Mouse (Mus musculus) c-Kit-positive CD71-positive TER-119-positive erythroid progenitor cells, embryonic 14.5 days (primary cell): ENCODE data around the gene Lpp.

Source experiments
- DNase-seq: peaks from one replicate; pipeline ENCODE4 v3.0.0-alpha.2; 2013; ENCODE audit warnings: low spot score

Gene Lpp

DNA sequence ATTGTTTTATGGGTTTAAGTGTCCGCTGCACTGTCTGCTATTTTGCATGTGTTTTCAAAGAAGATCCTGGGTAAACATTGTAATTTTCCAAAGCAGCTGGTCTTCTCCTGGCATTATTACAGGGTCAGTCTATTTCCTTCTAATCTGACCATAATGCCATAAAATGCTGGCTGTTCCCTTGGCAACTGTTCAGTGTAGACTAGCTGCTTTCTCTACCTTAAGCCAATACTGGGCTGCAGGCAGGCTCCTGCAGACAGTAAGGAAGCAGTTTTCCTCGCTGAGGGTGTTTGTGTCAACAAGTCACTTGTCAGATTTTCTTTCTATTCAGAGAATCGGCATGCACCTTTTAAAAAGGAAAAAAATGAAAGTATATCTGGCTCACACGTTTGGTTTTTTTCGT is 537.3 kb downstream of the Lpp start:
- DNase-seq, result no peak

DNA sequence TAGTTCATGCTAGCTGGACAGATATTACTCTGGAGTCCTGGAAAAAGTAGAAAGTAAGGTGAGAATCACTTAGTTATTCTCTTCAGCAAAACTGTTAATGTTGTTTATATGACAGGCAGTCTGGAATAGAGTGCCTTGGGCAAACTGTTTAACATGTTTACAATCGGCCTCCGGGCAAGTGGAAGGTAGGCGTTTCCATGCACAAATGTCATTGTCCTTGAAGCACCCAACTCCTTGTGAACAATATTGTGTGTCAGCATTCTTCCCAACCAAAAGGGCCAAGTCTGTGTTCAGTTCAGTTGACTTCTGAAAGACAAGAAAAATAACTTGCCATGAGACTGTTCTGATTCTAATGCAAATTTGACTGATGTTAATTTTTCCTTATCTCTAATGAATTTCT is 539.5 kb downstream of the Lpp start:
- no peak for DNase-seq

DNA sequence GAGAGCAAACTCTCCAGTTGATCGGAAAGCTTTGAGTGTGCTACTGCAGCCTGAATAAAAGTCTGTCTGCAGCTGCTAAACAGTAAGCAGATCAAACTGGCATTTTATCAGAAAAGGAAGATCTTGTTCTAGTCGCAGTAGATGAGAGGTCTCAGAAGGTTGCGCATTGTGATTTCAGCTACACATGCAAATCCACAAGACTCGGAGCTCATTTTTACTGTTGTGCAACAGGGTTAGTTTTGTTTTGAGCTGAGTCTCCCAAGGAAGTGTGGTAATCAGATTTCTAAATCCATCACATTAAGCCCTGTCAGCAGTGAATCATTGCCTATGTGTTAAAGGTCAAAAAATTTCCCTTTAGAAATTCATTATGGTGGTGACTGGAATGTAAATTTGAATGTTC is 540.4 kb downstream of the Lpp start:
- DNase-seq, result no peak

DNA sequence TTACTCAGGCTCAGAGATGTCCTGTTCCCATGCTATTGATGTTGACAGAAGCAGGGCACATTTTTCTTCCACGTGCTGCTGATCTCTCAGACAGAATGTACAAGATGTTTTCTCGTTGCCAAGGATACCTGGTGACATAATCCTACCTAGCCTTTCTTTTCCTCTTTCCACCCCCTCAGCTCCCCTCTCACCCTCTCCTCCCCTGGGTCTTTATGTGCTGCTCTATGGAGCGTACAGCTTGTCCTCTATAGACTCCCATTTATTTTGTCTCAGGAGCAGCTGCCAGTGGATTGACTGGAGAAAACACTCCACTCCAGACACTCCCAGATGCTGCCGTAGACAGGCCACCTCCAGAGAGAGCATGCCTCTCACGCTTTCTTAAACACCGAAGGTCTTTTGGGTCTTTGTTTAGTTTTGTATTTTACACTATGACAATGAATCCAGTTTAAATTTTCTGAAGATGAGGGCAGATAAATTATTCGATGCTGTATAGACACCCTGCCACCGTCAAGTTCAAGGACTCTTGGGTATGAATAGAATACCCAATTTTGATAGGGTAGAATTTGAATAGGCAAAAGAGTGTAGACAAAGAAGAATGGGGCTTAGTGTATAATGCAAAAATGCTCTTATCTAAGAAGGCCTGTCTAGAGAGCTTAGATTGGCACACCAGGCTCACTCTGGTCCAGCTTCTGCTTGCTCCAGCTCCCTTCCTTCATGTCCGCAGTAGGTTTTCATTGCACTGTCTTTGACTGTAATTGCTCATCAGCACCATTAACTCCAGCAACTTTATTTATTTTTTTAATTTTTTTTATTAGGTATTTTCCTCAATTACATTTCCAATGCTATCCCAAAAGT is 548.2 kb downstream of the Lpp start:
- no peak for DNase-seq

DNA sequence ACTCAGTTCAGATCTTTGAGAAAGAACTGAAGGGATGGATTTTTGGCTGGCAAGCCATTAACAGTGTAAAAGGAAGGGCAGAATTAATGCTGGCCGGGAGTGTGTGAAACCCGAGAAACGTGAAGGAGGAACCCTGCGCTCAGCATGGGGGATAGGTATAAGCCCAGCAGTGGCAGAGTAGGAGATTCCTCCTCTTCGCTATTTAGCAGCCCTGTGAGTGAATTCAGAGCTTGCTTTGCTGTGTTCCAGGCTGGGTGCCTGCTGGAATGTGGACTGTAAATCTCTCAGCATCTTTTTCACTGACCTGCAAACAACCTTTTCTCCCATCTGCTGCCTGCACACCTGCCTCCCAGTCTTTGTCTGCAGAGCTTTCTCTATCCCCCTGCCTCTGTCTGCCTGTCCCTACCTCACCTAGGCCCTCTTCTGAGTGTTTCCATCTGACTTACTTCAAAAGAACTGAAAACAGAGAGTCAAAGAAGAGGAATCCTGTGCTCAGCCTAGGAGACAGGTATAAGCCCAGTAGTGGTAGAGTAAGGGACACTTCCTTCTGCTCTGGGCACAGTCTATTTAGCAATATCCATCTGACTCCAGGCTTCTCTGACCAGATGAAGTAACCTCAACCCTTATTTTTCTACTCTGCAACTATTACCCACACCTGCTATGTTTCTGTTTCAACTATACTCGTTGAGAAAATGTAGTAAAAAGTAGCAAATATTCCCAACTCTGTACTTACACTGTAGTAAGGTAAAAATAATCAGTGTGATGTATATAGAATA is 550.4 kb downstream of the Lpp start:
- no peak for DNase-seq

DNA sequence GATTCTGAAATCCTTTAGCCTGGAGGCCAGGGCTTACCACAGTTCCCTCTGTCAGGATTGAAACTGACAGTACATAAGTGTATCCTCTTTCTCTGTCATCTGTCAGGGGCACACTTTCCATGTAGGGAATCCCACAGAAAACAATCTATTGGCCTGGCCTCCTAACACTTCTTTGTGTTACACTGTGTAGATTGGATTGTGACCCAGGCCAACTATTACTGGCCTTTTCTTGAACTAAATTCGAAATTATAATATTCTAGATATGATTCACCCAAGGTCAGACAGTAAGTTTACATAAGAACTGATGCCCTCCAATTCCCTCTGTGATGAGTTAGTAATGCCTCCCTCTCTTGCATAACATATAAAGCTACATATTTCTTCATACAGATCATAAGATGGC is 553.0 kb downstream of the Lpp start:
- no peak for DNase-seq

DNA sequence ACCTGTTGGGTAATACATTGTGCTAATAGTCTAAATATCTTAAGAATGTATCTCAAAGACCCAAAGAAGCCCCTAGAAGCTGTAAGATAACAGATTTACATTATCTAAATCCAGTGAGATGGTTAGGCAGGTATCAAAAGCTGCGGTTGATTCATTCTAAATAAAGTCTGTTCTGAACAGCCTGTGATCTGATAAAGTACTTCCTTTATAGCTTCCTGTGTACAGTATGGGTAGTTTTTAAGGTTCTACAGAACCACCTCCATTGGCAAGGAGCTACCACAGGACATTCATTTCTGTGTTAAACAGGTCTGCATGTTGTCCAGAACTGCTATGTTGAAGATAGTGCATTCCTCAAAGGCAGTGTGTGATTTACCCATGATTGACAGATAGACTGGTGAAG is 554.2 kb downstream of the Lpp start:
- DNase-seq, result no peak

DNA sequence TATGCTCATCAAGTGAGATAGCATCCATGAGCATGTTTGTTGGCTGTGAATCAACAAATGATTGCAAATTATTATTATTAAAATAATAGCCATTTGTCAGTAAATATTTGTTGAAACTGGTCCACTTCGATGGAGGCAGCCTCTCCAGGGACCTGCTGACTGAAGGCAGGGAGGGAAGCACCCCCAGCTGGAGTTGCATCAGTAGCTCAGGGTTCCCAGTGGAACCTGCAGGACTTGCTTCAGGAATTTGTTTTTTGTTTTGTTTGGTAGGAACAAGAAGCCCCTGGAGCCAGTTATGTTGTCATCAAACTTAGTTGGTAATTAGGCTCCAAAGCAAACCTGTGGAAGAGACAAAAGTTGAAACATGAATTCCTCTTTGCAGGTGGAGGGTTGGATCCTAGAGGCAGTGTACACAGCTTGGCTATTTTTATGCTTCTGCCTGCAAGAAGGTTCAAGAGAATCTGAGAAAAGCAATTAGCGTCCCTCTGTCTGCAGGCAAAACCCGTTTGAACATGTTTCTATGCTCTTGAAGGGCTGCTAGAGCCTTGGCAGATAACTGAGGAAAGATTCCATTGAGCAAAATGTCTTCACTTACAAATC is 554.9 kb downstream of the Lpp start:
- DNase-seq, result no peak

DNA sequence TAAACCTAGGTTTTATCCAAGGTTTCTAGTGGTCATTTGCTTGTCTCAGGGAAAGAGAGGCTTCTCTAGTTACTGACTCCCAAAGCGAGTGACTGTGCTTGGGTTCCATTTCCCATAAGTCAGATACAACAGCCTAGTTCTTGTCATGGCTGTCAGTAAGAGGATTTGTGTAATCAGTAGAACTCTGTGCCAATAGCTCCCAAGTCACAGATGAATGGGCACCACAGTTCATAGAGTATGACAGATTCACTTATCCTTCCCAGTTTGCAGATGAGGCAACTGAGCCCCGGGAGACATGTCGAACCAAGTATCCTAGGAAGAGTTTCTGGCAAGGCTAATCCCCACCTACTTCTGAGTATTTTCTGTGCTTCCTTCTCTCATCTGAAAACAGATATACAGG is 556.0 kb downstream of the Lpp start:
- no peak for DNase-seq

DNA sequence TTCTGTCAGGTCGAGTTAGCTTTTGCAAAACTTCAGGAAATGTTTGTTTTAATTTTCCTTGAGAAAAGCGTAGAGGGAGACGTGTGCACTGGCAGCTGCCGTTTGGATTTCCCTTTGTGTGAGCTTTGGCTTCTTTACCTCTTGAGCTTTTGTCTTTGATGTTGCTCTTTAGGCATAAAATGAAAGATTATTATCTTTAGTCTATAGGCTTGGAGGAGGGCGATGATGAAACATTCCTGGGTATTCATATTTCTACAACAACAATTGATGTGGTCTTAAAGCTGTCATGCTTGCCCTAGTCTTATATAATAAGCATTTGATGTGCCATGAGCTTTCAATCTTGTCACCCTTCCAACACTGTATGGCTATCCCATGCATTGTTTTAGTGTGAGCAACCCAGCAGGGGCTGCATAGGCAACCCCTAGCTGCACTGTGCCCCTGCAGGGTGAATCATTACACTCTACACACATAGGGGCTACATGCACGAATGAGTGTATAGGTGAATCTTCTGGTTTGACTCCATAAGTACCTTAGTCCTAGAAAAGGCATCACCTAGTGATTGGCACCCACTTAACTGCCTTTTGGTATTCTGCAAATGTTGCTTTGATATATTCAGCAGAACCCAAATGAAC is 556.9 kb downstream of the Lpp start:
- no peak for DNase-seq

DNA sequence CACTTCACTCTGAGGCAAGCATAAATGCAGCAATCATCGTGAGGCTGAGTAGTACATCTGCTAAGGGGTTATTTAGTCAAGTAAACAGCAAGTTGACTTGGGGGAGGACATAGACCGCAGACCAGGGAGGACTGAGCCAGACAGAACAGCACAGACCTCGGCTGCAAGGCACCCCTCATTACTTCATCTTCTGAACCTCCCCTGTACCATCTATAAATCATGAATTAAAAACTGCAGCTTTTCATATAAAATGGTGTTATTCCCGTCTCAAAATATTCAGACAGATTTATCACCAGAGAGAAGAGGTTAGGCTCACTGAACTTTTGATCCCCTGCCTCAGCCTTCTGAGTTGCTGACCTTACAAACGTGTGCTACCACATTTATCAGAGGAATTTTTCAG is 558.6 kb downstream of the Lpp start:
- no peak for DNase-seq

DNA sequence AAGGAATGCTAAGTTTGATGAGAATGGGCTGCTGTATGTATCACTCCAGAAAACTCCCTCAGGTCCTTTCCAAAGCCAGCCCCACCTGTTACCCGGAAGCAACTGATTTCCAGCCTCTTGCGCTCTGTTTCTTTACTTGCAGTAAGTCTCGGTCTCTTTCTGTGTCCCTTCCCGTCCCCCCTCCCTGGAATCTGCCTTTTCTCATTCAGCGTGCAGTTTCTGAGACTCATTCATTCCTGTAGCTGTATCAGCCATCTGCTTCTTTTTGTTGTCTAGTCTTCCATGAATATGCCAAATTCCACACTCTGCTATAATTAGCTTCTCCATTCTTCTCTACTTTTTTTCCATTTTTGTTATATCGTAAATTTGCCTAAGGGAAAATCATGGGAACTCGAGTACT is 561.7 kb downstream of the Lpp start:
- no peak for DNase-seq

DNA sequence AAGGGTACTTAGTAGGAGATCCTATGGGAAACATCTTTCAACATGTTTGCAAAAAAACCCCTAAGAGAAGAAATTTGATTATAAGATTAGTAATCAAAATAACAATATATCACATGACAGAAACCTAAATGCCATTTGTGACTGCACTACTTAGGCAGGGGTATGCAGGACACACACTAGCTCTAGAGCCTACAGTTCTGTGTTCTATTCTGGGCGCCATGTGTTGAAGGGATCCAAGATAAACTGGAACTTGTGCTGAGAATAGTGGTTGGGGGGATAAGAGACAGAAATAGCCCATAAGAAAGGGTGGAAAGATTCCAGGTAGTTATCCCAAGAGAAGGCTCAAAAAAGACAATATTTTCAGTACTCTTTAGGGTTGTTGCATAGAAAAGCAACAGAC is 565.4 kb downstream of the Lpp start:
- no peak for DNase-seq

DNA sequence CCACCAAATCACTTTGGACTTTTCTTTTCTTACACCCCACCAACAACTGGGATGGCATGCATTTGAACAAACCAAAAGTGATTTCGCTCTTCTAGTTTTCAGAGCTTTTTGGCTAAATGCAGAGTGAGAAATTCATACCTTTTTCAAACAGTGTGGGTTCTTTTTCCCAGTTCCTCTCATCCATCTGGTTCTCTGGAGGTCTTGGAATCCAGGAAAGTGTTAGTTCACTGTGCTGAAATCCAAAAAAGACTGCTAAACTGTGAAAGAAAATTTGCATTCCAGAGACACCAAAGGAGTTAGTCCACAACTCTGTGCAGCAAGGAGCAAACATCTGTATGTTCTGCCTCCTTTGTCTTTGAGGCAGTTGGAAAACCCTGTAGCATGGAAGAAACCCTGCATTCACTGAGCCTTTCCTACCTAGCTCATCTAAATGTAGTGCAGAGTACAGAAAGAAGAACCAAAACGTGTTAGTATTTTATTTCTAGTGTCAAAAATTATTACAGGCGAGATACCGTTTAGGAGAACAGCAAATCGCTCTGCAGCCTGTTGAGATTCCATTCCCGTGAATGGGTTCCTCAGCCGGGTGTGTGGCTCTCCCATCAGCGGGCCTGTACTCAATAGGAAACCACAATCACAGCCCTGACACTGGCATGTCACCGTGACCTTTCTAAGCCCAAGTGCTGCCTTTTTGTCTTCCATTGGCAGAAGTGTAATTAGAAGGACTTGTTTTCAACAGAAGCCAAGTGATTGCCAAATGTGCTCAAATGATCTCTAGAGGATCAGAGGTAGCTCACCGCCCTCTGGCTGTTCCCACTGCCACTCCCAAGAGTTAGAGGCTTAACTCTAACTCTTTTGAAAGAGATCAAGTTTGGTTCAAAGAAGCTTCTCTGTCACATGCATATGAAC is 567.8 kb downstream of the Lpp start:
- DNase-seq, result no peak

DNA sequence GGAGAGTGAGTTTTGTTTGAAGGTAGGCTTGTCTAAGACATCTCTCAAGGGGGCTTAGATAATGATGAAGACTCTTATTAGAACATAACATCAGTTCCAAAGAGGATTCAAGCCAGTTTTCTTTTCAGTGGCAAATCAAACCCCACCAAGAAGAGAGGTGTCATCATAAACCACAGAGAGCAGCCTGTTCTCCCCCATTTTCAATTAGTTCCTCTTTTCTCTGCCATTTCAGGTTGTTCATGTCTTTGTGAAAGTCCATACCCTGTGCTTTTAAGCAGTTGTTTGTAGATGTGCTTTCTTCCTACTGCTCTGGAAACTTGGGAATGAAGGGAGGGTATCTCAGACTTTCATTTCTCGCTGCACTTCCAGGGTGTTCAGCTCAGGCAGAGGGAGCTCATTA is 571.0 kb downstream of the Lpp start:
- no peak for DNase-seq

DNA sequence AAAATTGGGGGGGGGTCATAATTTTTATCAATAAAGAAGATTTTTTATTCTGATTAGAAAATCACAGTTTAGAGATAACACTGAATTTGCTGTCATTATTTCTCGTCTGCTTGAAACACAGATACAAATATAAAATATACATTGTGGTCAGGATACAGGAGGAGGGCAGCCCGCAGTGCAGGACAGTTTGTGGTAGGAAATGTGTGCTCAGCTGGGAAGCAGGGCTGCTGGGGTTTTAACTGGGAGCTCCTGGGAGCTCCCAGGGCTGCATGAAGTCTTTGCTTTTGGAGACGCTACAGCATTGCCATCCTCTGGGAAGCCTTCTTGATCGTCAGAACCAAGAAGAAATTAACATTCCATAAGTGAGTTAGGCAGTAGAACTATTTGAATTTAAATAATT is 571.8 kb downstream of the Lpp start:
- no peak for DNase-seq

DNA sequence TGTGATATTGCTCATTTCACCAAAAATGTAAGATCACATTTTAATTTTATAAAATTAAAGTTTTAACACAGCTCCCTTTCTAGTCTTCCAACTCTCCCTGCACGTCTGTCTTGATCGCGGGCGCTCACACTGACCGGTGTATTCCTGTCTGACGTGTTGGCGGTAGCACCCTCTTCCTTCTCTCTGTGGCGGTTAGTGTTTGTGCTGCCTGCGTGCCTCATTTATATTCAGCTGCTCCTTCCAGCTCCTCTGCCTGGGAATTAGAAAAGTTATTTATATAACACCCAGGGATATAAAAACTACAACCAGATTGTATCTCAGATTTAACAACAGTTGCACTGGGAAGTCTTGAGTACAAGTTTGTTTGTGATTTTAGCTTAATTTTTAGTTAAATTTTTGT is 573.2 kb downstream of the Lpp start:
- no peak for DNase-seq

DNA sequence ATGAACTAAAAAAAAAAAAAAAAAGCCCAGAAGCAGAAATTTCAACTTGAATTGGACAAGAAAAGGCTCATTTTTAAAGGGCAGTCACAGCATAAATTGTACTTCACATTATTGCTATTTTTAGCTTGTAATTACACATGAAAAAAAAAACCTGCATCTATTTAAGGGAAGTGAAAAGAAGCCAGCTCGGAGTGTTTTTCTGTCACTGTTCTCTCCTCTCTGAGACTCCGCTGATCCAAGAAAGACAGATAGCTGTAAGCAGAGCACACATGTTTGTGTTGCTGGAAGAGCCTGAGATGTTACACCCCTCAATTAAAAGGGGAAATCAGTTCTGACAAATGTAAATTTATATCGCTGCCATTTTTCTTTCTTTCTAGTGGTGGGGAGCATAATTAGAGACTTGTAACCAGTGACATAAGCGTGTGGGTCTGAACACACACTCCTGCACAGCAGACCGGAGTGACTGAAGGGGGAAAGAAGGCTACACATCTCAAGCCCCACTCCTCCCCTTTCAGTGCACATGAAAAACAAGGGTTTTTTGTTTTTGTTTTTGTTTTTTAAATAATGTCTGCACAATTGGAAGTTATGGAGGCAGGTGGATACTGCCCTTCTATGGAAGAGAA is 579.8 kb downstream of the Lpp start:
- DNase-seq, result no peak

DNA sequence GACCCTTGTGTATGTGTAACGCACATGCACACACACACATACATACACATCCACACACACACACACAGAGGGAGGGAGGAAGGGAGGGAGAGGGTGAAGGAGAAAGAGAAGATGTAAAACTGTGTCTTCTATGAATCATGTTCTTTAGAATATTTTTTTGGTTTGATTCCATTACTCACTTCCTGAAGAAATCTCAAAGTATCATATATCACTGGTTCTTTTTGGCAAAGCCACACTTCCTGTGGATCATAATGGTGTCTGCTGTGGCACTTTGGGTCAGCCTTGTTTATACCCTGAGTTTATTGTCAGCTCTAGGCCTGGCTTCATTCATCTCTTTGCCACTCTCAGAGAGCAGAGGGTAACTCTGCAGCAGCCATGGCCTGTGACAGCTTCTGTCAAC is 584.5 kb downstream of the Lpp start:
- DNase-seq, result no peak

DNA sequence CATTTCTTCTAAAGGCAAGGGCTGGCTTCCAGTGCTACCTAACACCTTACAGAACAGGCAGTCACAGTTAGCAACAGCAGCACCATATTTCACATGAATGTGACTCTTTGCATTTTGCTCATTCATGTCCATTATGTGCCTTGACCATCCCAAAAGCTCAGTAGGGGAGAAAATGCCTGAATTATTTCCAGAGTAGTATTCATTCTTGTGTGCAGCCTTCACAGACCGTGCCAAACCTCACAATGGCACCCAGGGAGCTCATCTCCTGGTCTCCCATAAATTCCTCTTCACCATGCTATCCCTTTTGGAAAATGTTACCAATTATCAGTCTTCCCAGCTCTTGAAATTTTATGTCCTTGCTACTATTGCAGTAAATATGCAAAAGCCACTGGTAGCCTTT is 584.9 kb downstream of the Lpp start:
- DNase-seq, result no peak

DNA sequence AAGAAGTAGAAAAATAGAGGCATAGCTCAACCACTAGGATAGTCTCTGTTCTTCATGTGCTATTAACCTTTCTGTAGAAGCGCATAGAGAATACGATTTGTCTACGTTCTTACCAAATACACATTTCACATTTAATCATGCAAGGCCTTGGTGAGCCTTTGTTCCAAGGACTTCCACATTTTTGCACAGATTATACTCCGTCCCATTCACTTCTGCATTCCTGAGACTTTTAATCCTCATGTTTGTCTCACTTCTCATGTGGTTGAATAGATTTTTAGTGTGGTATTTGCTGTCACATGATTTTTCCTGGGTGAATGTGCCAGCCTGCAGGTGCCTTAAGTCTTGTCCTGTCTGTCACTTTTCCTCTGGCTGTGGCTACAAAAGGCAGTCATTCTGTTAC is 586.1 kb downstream of the Lpp start:
- no peak for DNase-seq
